Mouse (Mus musculus) hindbrain, embryonic 16.5 days (tissue): Measurements from ENCODE around the gene Lhfpl2. TPM values are rescaled to one million over a fixed set of nuclear protein-coding genes. Genes with fewer than 3 reads are reported as not detected.

Experiments used
- ATAC-seq: fragments of 200-750 bp; cut with Nextera tagmentation; 2 replicates; pipeline ENCODE4 v1.8.0; 2017; ENCODE audit warnings: moderate TSS enrichment, moderate library complexity
- H3K27ac ChIP-seq: fragments of 300-500 bp; sonication (generic); 2 replicates; pipeline ENCODE4 v1.5.1; 2014; ENCODE audit warnings: low read depth, mild to moderate bottlenecking, control low read depth, low read length, moderate library complexity
- H3K27me3 ChIP-seq: fragments of 300-500 bp; sonication (generic); replicated peaks from 2 replicates; pipeline ENCODE4 v1.6.1; 2014; ENCODE audit warnings: low read length; ENCODE audit not compliant: control insufficient read depth, insufficient read depth
- H3K36me3 ChIP-seq: fragments of 300-500 bp; sonication (generic); 2 replicates; pipeline ENCODE4 v1.6.1; 2014; ENCODE audit warnings: mild to moderate bottlenecking, low read length, moderate library complexity, mixed read lengths; ENCODE audit not compliant: control insufficient read depth, insufficient read depth
- H3K4me1 ChIP-seq: fragments of 300-500 bp; sonication (generic); 2 replicates; pipeline ENCODE4 v1.6.1; 2014; ENCODE audit warnings: low read depth, low read length; ENCODE audit not compliant: control insufficient read depth, insufficient read depth
- H3K4me2 ChIP-seq: fragments of 300-500 bp; sonication (generic); 2 replicates; pipeline ENCODE4 v1.6.1; 2014; ENCODE audit warnings: mild to moderate bottlenecking, low read length, control low read depth, moderate library complexity
- H3K4me3 ChIP-seq: fragments of 300-500 bp; sonication (generic); 2 replicates; pipeline ENCODE4 v1.5.1; 2014; ENCODE audit warnings: mild to moderate bottlenecking, low read length, control low read depth, moderate library complexity
- H3K9ac ChIP-seq: fragments of 300-500 bp; sonication (generic); 2 replicates; pipeline ENCODE4 v1.6.1; 2014; ENCODE audit warnings: low read depth, mild to moderate bottlenecking, control low read depth, low read length, moderate library complexity
- H3K9me3 ChIP-seq: fragments of 300-500 bp; sonication (generic); 2 replicates; pipeline ENCODE4 v1.6.1; 2014; ENCODE audit warnings: mild to moderate bottlenecking, low read length, moderate library complexity; ENCODE audit not compliant: control insufficient read depth
- WGBS: fragments of 180-500 bp; shearing (Covaris S2); extraction: QIAGEN DNeasy Blood & Tissue Kit; methylation state at CpG from one replicate; pipeline ENCODE4 v1.1.7; 2014; 5-methylcytosine and 5-hydroxymethylcytosine counted together
- polyA plus RNA-seq: library from polyadenylated mRNA; unstranded; fragments of >200 nt; fragmentation: Nextera tagmentation; extraction: Ambion mirVana; gene quantifications from 2 replicates; pipeline ENCODE4 v1.2.1, GENCODE M21; 2015

Gene Lhfpl2
- polyA plus RNA-seq, 1 experiment from 2014 or later: 21.0 TPM

- H3K36me3 ChIP-seq: no peaks in the 10 kb centered on the region
- no peak overlapping the region for H3K4me2 ChIP-seq
- no peaks in the 10 kb centered on the region for H3K27me3 ChIP-seq
- no peak overlapping the region for H3K27ac ChIP-seq
- no peak overlapping the region for H3K9ac ChIP-seq
- WGBS: 71% methylated on average over 5 of the region's 5 CpGs
- no peaks in the 10 kb centered on the region for H3K9me3 ChIP-seq
- ATAC-seq: no peak
- H3K4me3 ChIP-seq: no peak overlapping the region
- peaks cover 5% of the 10 kb centered on the region; the same call in 1 of the 2 replicates for H3K4me1 ChIP-seq
These were observed 124.4 kb downstream of the Lhfpl2 start for GRCm38 (mm10) chr13:94182026-94182425.

- WGBS: 81% methylated on average over 8 of the region's 8 CpGs
- H3K9me3 ChIP-seq: no peaks in the 10 kb centered on the region
- H3K27ac ChIP-seq: no peak overlapping the region
- H3K9ac ChIP-seq: no peak overlapping the region
- no peaks in the 10 kb centered on the region for H3K27me3 ChIP-seq
- no peaks in the 10 kb centered on the region for H3K36me3 ChIP-seq
- ATAC-seq: no peak
- H3K4me3 ChIP-seq: no peak overlapping the region
- no peak overlapping the region for H3K4me2 ChIP-seq
- peaks cover 5% of the 10 kb centered on the region; the same call in 1 of the 2 replicates for H3K4me1 ChIP-seq
These were observed 125.9 kb downstream of the Lhfpl2 start for GRCm38 (mm10) chr13:94183372-94184021.

GRCm38 (mm10) chr13:94184726-94185456 is 127.3 kb downstream of the Lhfpl2 start:
- WGBS: 93% methylated on average over 10 of the region's 10 CpGs
- Histone ChIP-seq H3K27me3 (no peaks in the 10 kb centered on the region), H3K4me3 (no peak overlapping the region), H3K9me3 (no peaks in the 10 kb centered on the region), H3K9ac (no peak overlapping the region), H3K4me1 (peaks cover 4% of the 10 kb centered on the region), H3K4me2 (no peak overlapping the region), H3K27ac (no peak overlapping the region), H3K36me3 (no peaks in the 10 kb centered on the region)
- ATAC-seq: no peak

GRCm38 (mm10) chr13:94185631-94186030 is 128.0 kb downstream of the Lhfpl2 start:
- Histone ChIP-seq H3K4me3 (no peak overlapping the region), H3K27me3 (no peaks in the 10 kb centered on the region), H3K4me1 (peaks cover 4% of the 10 kb centered on the region), H3K36me3 (no peaks in the 10 kb centered on the region), H3K27ac (no peak overlapping the region), H3K9ac (no peak overlapping the region), H3K9me3 (no peaks in the 10 kb centered on the region), H3K4me2 (no peak overlapping the region)
- WGBS: 81% methylated on average over 5 of the region's 6 CpGs
- ATAC-seq: no peak

GRCm38 (mm10) chr13:94188200-94189086 is 130.8 kb downstream of the Lhfpl2 start:
- Histone ChIP-seq H3K4me2 (no peak overlapping the region), H3K9ac (no peak overlapping the region), H3K9me3 (no peaks in the 10 kb centered on the region), H3K4me1 (peaks cover 4% of the 10 kb centered on the region), H3K36me3 (no peaks in the 10 kb centered on the region; the same call in 1 of the 2 replicates), H3K4me3 (no peak overlapping the region), H3K27ac (peak overlapping the region; percentile 16; the same call in 1 of the 2 replicates), H3K27me3 (no peaks in the 10 kb centered on the region)
- 35% methylated on average over 10 of the region's 10 CpGs for WGBS
- ATAC-seq: 0 out of 2 replicates have a peak, but pooled peaks have one; percentile 24

GRCm38 (mm10) chr13:94190386-94190785 is 132.8 kb downstream of the Lhfpl2 start:
- Histone ChIP-seq H3K4me2 (no peak overlapping the region), H3K36me3 (no peaks in the 10 kb centered on the region; the same call in 1 of the 2 replicates), H3K27ac (no peak overlapping the region), H3K9ac (no peak overlapping the region), H3K27me3 (no peaks in the 10 kb centered on the region), H3K9me3 (no peaks in the 10 kb centered on the region), H3K4me3 (no peak overlapping the region), H3K4me1 (peaks cover 4% of the 10 kb centered on the region)
- 79% methylated on average over 1 of the region's 1 CpGs for WGBS
- ATAC-seq: no peak

GRCm38 (mm10) chr13:94193227-94193626 is 135.6 kb downstream of the Lhfpl2 start:
- H3K4me1 ChIP-seq: peaks cover 4% of the 10 kb centered on the region; the same call in 1 of the 2 replicates
- no peaks in the 10 kb centered on the region for H3K9me3 ChIP-seq
- no peak overlapping the region for H3K4me3 ChIP-seq
- WGBS: 93% methylated on average over 4 of the region's 4 CpGs
- ATAC-seq: no peak
- no peak overlapping the region for H3K4me2 ChIP-seq
- H3K9ac ChIP-seq: no peak overlapping the region
- no peak overlapping the region for H3K27ac ChIP-seq
- H3K27me3 ChIP-seq: no peaks in the 10 kb centered on the region
- H3K36me3 ChIP-seq: no peaks in the 10 kb centered on the region; the same call in 1 of the 2 replicates

- Histone ChIP-seq H3K27me3 (no peaks in the 10 kb centered on the region), H3K9me3 (no peaks in the 10 kb centered on the region), H3K4me3 (no peak overlapping the region), H3K4me1 (no peaks in the 10 kb centered on the region), H3K27ac (no peak overlapping the region), H3K9ac (no peak overlapping the region), H3K4me2 (no peak overlapping the region), H3K36me3 (no peaks in the 10 kb centered on the region)
- WGBS: 94% methylated on average over 6 of the region's 6 CpGs
- no peak for ATAC-seq
These were observed 141.0 kb downstream of the Lhfpl2 start for GRCm38 (mm10) chr13:94198616-94199015.

GRCm38 (mm10) chr13:94199829-94200228 is 142.2 kb downstream of the Lhfpl2 start:
- Histone ChIP-seq H3K4me2 (no peak overlapping the region), H3K27ac (no peak overlapping the region), H3K9ac (no peak overlapping the region), H3K4me3 (no peak overlapping the region), H3K36me3 (no peaks in the 10 kb centered on the region), H3K4me1 (no peaks in the 10 kb centered on the region), H3K27me3 (no peaks in the 10 kb centered on the region), H3K9me3 (no peaks in the 10 kb centered on the region)
- WGBS: 68% methylated on average over 8 of the region's 8 CpGs
- ATAC-seq: no peak
